Mouse (Mus musculus): ENCODE measurements around the gene Slc25a22.

DNA sequence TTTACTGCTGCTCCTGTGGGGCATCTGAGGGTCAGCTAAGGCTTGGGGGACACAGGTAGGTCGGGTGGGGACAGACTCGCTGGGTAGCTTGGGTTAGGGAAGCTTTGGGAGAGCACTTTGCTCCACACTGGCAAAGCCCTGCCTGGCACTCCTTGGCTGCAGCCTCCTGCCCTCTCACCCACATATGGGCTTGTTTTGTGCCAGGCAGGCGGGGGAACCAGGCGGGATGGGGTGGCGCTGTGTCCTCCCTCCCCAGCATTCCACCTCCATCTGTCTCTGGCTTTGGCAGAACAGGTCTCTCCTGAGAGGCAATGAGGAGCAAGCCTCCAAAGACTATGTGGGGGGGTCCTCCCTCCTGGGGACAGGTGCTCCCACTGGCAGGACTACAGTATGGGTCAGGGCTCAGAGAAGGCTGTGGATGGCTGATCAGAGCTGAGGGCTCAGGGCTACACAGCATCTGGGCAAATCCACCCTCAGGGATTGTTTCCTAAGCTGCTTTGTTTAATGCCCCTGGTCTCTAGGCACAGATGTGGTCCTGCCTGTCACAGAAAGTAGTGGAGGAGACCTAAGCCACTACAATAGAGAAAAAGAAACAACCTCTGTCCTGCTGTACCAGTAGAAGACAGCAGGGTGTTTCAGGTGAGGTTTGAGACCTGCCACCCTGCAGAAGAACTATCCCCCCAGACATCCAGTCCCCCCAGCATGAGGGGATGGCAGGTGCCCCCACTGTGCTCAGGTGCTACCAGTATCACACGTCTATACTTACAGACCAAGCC, 4.8 kb downstream of the Slc25a22 start:
- no peak for TF ChIP-seq POLR2A (IDR thresholded peaks at IDR 0.05; ENCODE audit: borderline replicate concordance, control insufficient read depth, low read depth, low read length)
- TF ChIP-seq CTCF (IDR thresholded peaks at IDR 0.05; ENCODE audit: control insufficient read depth, insufficient read depth, low read length), result no peak

Measured in bone marrow, adult 2 months (tissue).